Mouse (Mus musculus) layer of hippocampus, postnatal 10 days (tissue): Measurements from ENCODE around the gene Lrrc63. TPM values are rescaled to one million over a fixed set of nuclear protein-coding genes. Genes with fewer than 3 reads are reported as not detected.

Experiments
- DNase-seq, 2 experiments: peaks; one replicate each; pipeline ENCODE4 v3.0.0; 2021; ENCODE audit warnings: low spot score in 2 of 2
- total RNA-seq, 2 experiments: library from RNA; stranded (reverse); gene quantifications; 2 replicates each; pipeline ENCODE4 v1.2.3; 2021

The Lrrc63 gene
- total RNA-seq, 2 experiments from 2014 or later = not detected

DNA sequence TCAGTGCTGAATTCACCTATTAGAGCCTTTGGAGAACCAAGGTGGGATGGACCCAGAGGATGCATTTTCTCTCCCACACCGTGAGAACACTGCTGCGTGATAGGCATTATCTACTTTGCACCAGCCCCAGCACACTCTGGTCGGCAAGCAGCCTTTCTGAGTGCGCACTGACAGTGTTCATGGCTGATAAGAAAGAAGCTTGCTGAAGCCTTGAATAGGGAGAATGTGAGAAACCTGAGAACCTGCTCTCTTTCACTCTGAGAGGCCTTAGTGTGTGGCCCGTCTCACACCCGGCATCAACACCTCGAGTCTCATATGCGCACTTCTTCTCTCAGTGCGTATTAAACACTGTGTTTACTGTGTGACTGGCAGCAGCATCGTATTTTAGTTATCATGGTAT lies 7.8 kb upstream of the Lrrc63 start:
- DNase-seq = no peak

DNA sequence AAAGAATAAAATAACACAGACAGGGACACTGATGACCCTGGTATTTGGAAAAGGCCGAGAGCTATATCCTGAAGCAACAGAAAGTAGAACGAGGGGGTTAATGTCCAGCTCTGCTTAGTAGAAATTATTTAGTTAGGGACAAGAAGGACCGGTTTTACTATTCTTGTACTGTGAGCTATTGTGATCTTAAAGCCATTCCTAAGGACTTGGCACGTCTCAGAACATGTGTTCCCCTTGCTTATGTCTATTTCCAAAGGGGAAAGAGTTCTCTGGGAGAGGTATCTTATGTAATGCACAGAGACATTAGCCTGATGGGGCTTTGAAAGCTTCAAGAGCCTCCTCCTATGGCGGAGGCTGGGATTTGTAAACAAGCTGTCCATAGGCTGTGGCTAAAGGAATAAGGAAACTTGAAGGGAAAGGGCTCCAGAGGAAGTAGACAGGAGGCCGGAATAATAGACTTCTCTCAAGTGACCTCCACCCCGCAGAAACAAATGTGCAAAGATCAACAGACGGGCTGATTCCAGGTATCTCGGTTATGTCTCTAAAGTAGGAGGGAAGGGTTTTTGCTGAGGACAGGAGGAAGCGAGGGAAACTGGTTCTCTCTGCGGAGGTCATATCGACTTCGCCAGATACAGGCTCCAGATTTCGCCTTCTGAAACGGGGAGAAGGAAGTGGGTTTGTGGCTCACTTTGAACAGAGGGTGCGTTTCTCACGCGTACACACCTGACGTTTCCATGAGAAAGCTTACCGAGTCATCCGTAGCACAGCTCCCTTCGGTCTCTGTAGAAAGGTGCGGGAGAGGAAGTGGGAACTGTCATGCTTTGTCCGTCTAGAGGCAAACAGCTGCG lies 5.7 kb upstream of the Lrrc63 start:
- no peak for DNase-seq

DNA sequence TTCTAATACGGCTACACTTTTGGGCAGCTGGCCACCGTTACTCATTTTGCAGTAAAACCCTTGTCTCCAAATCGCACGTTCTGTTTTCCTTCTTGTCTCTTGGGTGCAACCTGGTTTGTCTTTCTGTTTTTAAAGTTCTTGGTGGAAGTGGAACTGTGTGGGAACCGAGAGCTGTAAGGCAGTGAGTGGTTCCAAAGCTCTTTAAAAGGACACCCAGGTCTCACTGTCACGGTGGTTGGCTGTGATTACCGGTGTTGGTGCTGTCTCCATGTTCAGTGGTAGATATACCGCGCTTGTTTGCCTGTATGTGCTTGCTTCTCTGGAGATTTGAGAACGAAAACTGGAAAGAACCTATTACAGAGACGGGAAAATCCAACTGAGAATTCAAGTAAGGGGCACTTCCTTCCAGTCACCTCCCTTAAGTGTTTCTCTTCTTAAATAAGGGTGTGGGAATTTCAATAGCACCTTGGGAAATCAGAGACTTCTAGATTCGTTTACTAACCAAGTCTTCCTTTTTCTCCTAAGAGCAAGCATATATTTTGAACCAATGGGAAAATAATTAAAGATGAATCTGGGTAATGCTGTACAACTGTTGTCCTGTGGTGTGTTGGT lies 749 bp upstream of the Lrrc63 start:
- DNase-seq = no peak

DNA sequence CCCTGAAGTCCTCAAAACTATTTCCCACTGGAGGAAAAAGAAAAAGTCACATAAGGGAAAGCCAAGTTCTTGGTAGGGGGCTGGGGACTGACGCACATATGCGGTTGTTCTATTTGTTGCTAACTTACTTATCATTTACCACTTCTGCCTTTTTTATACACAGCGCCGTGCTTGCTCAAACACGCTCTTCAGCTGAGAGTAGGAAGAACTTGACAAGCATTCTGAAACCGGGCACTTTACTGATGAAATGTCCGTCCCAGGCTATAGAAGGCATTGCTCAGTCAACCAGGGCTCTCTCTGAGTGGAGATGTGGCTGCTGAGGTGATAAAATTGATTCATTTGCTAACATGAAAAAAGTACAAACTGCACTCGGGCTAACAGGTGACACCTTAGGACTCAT lies 9.0 kb downstream of the Lrrc63 start:
- no peak for DNase-seq

DNA sequence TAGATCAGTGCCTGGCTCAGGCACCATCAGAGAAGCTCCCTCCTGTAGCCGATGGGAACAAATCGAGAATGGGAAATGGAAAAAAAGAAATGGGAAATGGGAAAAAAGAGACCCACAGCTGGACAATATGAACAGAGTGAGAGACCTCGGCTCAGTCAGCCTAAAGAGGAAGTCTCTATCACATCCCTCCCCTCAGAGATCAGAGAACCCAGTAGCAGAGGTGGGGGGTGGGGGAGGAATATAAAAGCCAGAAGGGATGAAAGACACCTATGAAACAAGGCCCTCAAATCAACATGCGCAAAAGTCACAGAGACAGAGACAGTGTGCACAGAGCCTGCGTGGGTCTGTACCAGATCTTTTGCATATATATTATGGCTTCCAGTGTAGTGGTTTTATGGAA lies 27.7 kb downstream of the Lrrc63 start:
- no peak for DNase-seq

DNA sequence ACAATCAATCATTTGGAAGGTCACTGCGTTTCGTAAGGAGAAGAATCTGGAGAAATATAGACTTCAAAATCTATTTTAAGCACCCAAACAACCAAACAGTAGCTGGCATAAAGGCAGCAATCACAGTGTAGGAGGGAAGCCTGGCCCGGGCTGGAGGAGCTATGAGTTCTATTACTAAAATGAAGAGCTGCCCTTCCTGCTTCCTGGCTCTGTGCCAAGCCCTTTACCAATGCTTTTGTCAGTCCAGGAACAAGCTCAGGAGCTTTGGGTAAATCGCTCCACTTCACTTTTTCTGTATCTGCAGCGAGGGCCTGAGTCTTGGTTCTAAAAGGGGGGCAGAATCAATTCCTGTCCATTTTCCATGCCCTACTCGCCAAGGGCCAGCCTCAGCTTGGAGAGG lies 52.7 kb downstream of the Lrrc63 start:
- DNase-seq = no peak

DNA sequence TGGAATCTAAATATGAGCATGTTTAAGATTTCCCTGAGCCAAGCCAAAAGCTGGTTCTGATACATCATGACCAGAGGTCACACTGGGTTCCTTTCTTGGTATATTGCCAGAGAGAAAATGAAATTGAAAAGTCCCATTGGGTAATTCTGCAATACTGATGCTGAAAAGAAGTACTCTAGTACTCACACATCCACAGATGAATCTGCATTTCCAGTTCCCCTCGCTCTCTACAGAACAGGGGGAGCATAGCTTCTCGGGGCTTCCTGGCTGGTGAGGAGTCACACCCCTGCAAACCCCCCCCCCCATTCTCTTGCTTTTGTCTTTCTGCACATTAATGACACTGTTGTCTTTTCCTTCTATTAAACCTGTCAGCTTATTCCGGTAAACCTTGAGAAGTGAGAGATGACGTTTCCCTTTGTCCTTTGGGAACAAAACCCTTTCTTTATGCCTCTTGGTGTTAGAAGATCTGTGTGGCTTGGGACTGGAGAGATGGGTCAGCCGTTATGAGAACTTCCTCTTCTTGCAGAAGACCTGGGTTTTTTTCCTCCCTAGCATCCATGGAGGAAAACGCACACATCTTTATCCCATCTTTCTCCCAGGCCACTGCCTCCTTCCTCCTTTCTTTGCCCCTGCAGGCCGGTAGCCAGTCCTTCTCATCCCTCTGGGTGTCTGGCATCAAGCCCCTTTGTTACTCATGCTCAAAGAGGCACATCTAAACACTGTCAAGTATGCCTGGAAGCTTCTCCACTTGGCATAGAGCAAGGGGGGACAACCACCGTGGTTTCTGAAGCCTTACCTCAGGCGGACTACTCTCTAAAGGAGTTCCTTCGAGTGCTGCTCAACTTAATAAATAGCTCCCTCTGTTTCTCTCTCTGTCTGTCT lies 55.1 kb downstream of the Lrrc63 start:
- DNase-seq = no peak

DNA sequence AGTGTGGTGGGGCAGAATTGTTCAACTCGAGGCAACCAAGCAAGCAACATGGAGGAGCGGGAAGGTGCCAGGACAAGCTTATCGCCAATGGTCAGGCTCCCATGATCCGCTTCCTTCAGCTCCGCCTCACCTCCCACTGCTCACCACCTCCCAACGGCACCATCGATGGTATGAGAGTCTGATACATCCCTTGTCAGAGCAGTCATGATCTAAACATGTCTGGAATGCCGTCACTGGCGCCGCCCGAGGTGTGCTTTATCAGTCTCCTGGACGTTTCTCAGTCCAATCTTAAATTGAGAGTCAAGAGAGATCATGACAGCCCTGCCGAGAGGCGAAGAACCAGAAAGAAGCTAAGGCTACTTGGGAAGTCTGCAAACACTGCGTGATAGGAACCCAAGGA lies 59.6 kb downstream of the Lrrc63 start:
- no peak for DNase-seq

DNA sequence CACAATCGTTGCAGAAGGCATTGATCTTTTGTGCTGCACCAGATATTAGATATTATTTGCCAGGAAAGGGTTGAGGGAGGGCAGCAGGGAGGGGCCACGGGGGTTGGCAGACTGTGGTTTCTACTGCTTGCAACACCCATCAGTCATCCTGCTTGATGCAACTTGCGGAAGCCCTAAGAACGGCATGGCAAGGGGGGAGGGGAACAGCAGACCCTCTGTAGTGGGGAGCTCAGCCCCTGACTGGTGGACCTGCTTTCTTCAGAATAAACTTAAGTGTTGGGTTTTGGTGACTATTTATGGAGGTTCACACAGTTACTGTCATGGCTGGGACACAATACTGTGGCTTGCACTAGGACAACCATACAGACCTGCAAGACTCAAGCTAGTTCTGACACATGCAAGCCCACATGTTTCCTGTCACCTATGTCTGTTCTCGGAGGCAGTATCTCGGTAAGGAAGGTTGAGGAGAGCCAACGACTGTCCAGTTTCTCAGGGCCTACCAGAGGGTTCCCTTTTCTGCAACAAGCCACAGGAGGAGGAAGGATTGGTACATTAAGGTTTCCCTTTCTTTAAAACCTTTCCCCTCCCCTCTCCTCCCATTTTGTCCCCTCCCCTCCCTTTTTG lies 61.2 kb downstream of the Lrrc63 start:
- DNase-seq = no peak

DNA sequence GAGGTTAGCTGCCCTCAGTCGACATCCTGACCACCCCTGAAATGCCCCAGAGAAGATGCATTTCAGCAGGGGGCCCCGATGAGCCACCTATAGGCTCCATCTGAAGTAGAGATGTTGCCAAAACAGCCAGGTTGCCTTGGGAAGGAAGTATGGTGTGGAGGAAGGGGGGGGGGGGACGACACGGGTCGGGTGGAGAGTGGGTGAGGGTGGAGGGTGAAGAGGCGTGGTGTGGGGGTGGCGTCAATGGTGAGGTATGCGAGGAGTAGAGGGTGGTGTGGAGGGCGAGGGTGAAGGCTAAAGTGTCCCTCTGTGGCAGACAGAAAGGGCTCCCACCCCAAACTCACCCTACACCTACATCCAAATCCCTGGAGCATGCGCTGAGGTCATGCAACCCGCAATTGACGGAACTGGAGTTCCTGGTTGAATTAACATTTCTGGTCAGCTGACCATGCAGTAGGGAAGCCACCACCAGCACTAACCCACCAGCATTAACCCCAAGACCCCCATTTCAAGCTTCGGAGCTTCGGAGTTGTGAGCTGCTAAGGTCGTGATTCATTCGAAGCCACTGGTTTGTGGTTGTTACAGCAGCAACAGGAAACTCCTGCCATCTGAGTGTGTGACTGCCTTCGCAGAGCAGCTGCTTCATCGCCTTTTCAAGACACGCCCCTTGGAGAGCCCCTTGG lies 62.1 kb downstream of the Lrrc63 start:
- DNase-seq = no peak

DNA sequence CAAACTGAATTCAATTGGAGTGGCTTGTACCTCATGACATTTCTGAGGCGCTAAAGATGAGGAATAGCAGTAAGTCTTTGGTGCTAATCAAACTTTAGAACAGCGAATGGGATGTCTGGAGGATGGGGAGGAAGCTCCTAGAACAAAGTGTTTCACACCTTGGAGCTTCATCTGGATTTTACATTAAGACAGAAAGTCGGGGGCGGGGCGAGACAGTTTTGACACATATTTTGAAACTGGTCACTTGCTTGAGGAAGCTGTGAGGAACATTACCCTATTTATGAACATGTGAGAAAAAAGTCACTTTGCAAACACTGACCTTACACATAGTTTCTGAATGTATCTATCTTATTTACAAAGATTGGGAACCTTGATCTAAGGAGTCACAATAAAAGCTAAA lies 65.5 kb downstream of the Lrrc63 start:
- DNase-seq = no peak

DNA sequence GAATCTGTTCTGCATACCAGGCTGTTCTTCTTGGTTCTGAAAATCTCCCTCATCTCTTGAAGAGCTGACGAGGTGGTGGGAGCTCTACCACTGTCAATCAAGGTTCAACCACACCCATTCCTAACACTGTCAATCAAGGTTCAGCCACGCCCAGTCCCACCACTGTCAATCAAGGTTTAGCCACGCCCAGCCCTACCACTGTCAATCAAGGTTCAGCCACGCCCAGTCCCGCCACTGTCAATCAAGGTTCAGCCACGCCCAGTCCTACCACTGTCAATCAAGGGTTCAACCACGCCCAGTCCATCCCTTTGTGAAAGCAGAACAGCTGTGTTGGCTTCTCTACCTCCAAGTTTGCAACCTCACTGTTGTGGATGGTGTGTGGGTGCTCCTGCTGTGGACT lies 66.2 kb downstream of the Lrrc63 start:
- DNase-seq = no peak

DNA sequence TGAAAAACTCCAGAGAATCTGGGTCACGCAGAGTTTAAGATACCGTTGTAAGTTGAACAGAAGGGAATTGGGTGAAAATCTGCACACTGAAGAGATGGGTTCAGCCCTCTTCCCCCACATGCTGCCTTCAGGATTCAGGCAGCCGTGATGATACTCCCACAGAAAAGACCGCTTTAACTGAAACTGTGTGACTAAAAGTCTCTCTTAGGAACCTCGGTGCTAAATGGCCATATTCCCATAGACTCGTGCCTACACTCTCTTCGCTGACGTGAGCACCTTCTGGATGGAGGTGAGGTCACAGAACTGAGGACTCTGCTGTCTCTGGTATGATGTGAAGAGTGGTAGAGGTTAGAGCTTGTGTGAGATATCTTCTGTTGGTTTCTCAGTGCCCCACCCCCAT lies 66.7 kb downstream of the Lrrc63 start:
- no peak for DNase-seq

DNA sequence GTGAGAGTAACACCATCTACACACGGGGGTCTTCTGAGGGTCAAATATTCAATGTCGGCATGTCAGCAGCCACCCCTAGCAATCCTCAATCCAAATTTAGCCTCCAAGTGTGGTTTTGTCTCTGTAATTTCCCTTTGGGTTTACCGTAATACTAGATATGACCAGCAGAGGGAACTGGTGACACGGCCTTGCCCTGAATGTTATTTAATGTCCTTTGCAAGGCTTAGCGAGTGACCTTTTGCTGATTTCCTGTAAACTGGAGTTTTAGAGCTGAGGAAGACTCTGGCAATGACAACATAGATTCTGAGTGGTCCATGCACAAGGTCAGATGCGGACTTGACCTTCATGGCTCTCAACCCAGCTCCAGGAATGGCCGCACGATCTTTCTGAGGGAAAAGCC lies 70.1 kb downstream of the Lrrc63 start:
- DNase-seq = peak; percentile 21 to 43

DNA sequence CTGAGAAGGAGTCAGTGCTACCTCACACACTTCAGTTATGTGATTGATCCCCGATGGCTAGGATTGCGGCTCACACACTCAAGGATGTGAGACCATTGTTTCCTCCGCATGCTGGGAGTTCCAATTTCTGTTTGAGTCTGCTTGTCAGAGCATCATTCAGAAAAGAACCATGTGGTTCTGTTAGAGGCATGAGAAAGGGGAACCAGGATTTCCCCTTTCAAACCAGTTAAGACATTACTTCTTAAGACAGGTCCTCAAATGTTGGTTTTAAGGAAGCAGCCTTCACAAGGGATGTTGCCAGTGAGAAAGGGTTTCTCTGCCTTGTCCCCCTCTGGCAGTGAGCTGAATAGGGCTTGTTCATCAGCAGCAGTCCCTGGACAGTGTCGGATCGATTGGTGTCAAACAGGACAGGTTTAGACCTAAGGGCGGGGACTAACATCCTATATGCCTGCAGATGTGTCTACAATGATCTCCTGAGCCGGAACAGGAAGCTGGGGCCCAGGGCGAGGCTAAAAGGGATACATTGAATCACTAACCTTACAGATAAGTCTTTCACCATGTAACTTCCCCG lies 73.7 kb downstream of the Lrrc63 start:
- no peak for DNase-seq

DNA sequence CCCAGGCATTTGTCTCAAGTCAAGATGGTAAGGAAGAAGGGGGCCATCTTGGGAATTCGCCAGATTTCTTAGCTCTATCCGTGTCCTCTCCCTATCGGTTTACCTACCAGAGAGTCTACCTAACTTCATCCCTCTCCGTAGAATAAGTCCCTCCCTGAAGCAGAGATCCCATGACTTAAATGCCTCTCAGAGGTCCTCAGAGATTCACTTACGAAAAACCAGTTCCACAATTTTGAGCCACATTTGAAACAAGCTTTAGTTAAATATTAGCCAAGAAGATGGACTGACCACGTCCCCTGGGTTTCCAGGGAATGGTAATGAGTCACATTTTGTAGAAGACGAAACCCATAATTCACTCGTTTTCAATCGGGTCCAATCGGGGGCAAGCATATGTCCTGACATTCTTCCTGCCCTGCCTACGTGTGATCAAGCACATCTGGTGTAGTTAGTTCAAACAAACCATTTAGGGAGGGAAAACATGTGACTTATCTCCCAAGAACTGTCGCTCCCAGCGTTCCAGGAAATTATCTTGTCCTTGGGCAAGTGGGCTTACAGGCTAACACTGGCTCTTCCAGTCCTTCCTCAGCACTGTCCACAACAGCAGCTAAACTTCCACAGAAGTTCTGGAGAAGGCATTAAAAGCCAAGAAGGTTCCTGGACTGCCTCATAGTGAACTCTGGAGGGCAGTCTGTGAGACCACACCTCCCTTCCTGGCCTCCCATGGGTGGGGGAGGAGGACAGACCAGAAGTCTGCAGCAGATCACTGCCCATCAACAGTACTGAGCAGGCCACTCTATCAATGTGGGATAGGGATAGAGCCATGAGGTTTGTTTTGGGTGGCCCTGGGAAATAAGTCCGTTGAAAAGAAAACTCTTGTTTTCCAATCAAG lies 76.0 kb downstream of the Lrrc63 start:
- no peak for DNase-seq

DNA sequence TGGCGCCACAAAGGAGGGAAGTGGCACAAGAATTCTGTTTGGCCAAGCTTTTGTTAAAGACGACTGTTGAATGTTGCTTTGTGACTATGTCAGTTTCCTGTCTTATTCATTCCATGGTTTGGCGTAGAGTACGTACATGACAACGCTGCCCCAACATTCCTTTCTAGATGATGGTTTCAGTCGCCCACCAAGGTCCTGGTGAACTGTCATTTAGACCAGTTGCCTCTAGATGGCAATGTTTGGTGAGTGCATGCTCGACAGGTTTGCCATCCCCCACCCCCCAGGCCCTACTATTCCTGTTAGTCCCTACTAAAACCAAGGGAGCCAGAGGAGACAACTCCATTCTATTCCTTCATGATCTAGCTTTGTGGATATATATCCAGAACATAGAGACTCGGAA lies 78.2 kb downstream of the Lrrc63 start:
- DNase-seq = no peak

DNA sequence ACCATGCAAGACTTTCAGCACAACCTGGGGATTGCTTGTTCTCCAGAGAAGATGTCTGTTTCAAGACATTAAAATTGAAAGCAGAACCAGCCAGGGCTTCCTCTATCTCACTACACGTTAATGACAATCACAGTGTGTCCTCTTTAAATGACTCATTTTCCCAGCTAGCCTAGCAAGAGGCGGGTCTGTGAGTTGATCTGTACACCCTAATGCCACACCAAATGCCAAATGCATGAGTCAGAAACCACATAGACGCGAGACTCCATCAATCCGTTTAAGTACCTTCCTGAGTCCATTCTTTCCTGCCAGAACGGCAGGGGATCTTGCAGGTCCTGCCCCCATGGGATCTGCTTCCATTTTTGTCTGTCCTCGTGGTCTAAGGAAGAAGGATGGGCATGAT lies 85.5 kb downstream of the Lrrc63 start:
- DNase-seq = no peak

DNA sequence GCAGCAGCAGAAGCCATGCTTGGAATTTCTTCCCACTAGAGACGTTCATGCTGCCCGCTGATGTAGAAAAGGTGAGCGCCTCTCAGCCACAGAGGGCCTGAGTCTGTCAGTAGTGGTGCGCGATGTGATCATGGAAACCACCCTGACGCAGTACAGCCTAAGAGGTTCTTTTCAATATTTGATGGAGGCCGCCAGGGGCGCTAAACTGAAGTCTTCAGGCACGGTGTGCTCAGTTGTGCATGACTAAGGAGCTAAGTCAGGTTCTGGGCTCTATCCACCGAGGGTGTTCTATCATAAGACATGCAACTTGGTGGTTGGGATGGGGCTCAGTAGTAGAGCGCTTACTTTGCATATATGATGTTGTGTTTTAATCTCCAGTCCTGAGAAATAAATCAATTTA lies 95.2 kb downstream of the Lrrc63 start:
- DNase-seq = no peak
